8 mouse cellular contexts compared by ENCODE assay signal in genomic region chr14:24486773-24487227, GRCm38 (mm10). TPM values are rescaled to one million over a fixed set of nuclear protein-coding genes. Genes with fewer than 3 reads are reported as not detected.
DNase-seq lines count a peak whose midpoint lies in the region; ATAC-seq and TF ChIP-seq lines count a peak whose summit lies in the region.

Polr3a (minus strand) TSS chr14:24487058.
Rps24 (plus strand) TSS chr14:24487125.

- peak; percentile 76 for TF ChIP-seq EP300 in heart, adult 2 months (IDR thresholded peaks at IDR 0.05; ENCODE audit: insufficient read depth, low read depth, low read length)

- DNase-seq in 3134 (ENCODE audit: extremely low read depth, insufficient read length, low spot score): peak; percentile 92
- peak; percentile 92 to 94 for DNase-seq in adrenal gland, postnatal 36 days
- DNase-seq in heart, adult 2 months: peak; percentile 91
- DNase-seq in kidney, adult 8-10 months: peak; percentile 93 to 95
- peak; percentile 75 to 88 for DNase-seq in spleen, postnatal 10 days (ENCODE audit: low spot score in 2 of 2)

- no peaks in the 10 kb centered on the region for H3K79me2 ChIP-seq in heart, adult 2 months (replicated peaks; ENCODE audit: control insufficient read depth, insufficient read depth, low read length)

- peak within 1 kb of the TSS; percentile 65 for H3K4me2 ChIP-seq in embryonic facial prominence, embryonic 13.5 days
- H3K4me2 ChIP-seq in limb, embryonic 13.5 days (replicated peaks): peak within 1 kb of the TSS; percentile 80
- peak within 1 kb of the TSS; percentile 60 for H3K4me2 ChIP-seq in midbrain, embryonic 16.5 days (ENCODE audit: low read length)

- peak; percentile 71 for TF ChIP-seq POLR2A in heart, adult 2 months (IDR thresholded peaks at IDR 0.05; ENCODE audit: insufficient read depth, low read depth, low read length)

- no peaks in the 10 kb centered on the region for H3K27me3 ChIP-seq in embryonic facial prominence, embryonic 13.5 days
- no peaks in the 10 kb centered on the region for H3K27me3 ChIP-seq in heart, adult 2 months (ENCODE audit: control insufficient read depth, insufficient read depth, low read length)
- no peaks in the 10 kb centered on the region for H3K27me3 ChIP-seq in limb, embryonic 13.5 days
- H3K27me3 ChIP-seq in midbrain, embryonic 16.5 days (ENCODE audit: control insufficient read depth, insufficient read depth, low read depth, low read length): no peaks in the 10 kb centered on the region

- no peak for ATAC-seq in embryonic facial prominence, embryonic 13.5 days (ENCODE audit: insufficient number of reproducible peaks, insufficient read depth, low FRiP score, low TSS enrichment, low read depth)
- ATAC-seq in limb, embryonic 13.5 days (ENCODE audit: low FRiP score, low read depth): peak; percentile 60
- ATAC-seq in midbrain, embryonic 16.5 days: peak; percentile 67

- H3K4me1 ChIP-seq in embryonic facial prominence, embryonic 13.5 days: peaks cover 14% of the 10 kb centered on the region
- peaks cover 11% of the 10 kb centered on the region for H3K4me1 ChIP-seq in heart, adult 2 months (ENCODE audit: control insufficient read depth, insufficient read depth, low read length)
- H3K4me1 ChIP-seq in limb, embryonic 13.5 days: peaks cover 14% of the 10 kb centered on the region
- peaks cover 17% of the 10 kb centered on the region for H3K4me1 ChIP-seq in midbrain, embryonic 16.5 days (ENCODE audit: control insufficient read depth, insufficient read depth, low read length)

- H3K27ac ChIP-seq in embryonic facial prominence, embryonic 13.5 days: 0 out of 2 replicates have a peak within 1 kb of the TSS, but pooled peaks have one; percentile 52
- H3K27ac ChIP-seq in heart, adult 2 months: peak within 1 kb of the TSS; percentile 89
- no peak within 1 kb of the TSS for H3K27ac ChIP-seq in limb, embryonic 13.5 days
- H3K27ac ChIP-seq in midbrain, embryonic 16.5 days (ENCODE audit: low read length): no peak within 1 kb of the TSS

- peak within 1 kb of the TSS; percentile 88 for H3K9ac ChIP-seq in embryonic facial prominence, embryonic 13.5 days
- peak within 1 kb of the TSS; percentile 79 for H3K9ac ChIP-seq in heart, adult 2 months (ENCODE audit: low read depth, low read length)
- H3K9ac ChIP-seq in limb, embryonic 13.5 days: peak within 1 kb of the TSS; percentile 86
- H3K9ac ChIP-seq in midbrain, embryonic 16.5 days (ENCODE audit: low read depth, low read length): peak within 1 kb of the TSS; percentile 79

- WGBS in embryonic facial prominence, embryonic 13.5 days: under 1% methylated on average over 30 of the region's 30 CpGs
- under 1% methylated on average over 30 of the region's 30 CpGs for WGBS in heart, adult 2 months
- under 1% methylated on average over 30 of the region's 30 CpGs for WGBS in limb, embryonic 13.5 days
- WGBS in midbrain, embryonic 16.5 days: under 1% methylated on average over 30 of the region's 30 CpGs

- no peaks in the 10 kb centered on the region for H3K9me3 ChIP-seq in embryonic facial prominence, embryonic 13.5 days
- no peaks in the 10 kb centered on the region for H3K9me3 ChIP-seq in limb, embryonic 13.5 days
- no peaks in the 10 kb centered on the region for H3K9me3 ChIP-seq in midbrain, embryonic 16.5 days (replicated peaks; ENCODE audit: control insufficient read depth, low read length, poor library complexity, severe bottlenecking)

- peak within 1 kb of the TSS; percentile 86 for H3K4me3 ChIP-seq in embryonic facial prominence, embryonic 13.5 days
- peak within 1 kb of the TSS; percentile 100 for H3K4me3 ChIP-seq in heart, adult 2 months
- peak within 1 kb of the TSS; percentile 85 for H3K4me3 ChIP-seq in limb, embryonic 13.5 days
- H3K4me3 ChIP-seq in midbrain, embryonic 16.5 days (ENCODE audit: low read depth, low read length): peak within 1 kb of the TSS; percentile 71

- intact Hi-C loops in heart, adult 2 months (cut with DNase I): no loop called here

- TF ChIP-seq CTCF in heart, adult 2 months (IDR thresholded peaks at IDR 0.05): peak; percentile 97

- peaks cover 26% of the 10 kb centered on the region for H3K36me3 ChIP-seq in embryonic facial prominence, embryonic 13.5 days
- H3K36me3 ChIP-seq in heart, adult 2 months (ENCODE audit: control insufficient read depth, insufficient read depth, low read length): peaks cover 4% of the 10 kb centered on the region
- H3K36me3 ChIP-seq in limb, embryonic 13.5 days: peaks cover 25% of the 10 kb centered on the region
- peaks cover 5% of the 10 kb centered on the region; the same call in 1 of the 2 replicates for H3K36me3 ChIP-seq in midbrain, embryonic 16.5 days (ENCODE audit: control insufficient read depth, insufficient read depth, low read length)

RNA-seq across cellular contexts. Expression of gene Polr3a, which starts in this region (rescaled TPM):
- 10 to 100 TPM; 19.0 to 19.6 TPM for total RNA-seq in adrenal gland, postnatal 36 days (2021)
- polyA plus RNA-seq in embryonic facial prominence, embryonic 13.5 days (2015; fragmentation: Nextera tagmentation; extraction: Ambion mirVana): 22.0 and 24.3 TPM in 2 replicates
- 10 to 100 TPM; 10.3 to 11.0 TPM for total RNA-seq in heart, adult 2 months (2021)
- 4.7 and 10.3 TPM in 2 replicates for polyA plus RNA-seq in heart, adult 2 months (2012; rRNA removed)
- polyA plus RNA-seq in limb, embryonic 13.5 days (2015; fragmentation: Nextera tagmentation; extraction: Ambion mirVana): 20.1 TPM in 2 replicates
- polyA plus RNA-seq in midbrain, embryonic 16.5 days (2015; fragmentation: Nextera tagmentation; extraction: Ambion mirVana): 17.9 and 18.9 TPM in 2 replicates

RNA-seq across cellular contexts. Expression of gene Rps24, which starts in this region (rescaled TPM):
- total RNA-seq in adrenal gland, postnatal 36 days (2021): 1,000 to 10,000 TPM; 1,576 to 1,729 TPM
- 1,123 and 1,186 TPM in 2 replicates for polyA plus RNA-seq in embryonic facial prominence, embryonic 13.5 days (2015; fragmentation: Nextera tagmentation; extraction: Ambion mirVana)
- 100 to 1,000 TPM; 851 to 971 TPM for total RNA-seq in heart, adult 2 months (2021)
- 642 and 1,106 TPM in 2 replicates for polyA plus RNA-seq in heart, adult 2 months (2012; rRNA removed)
- 927 and 945 TPM in 2 replicates for polyA plus RNA-seq in limb, embryonic 13.5 days (2015; fragmentation: Nextera tagmentation; extraction: Ambion mirVana)
- polyA plus RNA-seq in midbrain, embryonic 16.5 days (2015; fragmentation: Nextera tagmentation; extraction: Ambion mirVana): 498 and 513 TPM in 2 replicates

Comparison
In these comparisons a context has a peak if more than half of its experiments do, and no peak if none do; other contexts are left out.
1. H3K27ac ChIP-seq: peak in embryonic facial prominence, embryonic 13.5 days (single experiment) and heart, adult 2 months (single experiment); none in limb, embryonic 13.5 days (single experiment) and midbrain, embryonic 16.5 days (single experiment).
2. Peak in every context shown above with its lines, with median percentiles within 50 percentile points of each other: DNase-seq, H3K4me2 ChIP-seq, H3K4me3 ChIP-seq and H3K9ac ChIP-seq.